Comparison of ENCODE assay signal across 8 mouse cellular contexts in the genomic region with DNA sequence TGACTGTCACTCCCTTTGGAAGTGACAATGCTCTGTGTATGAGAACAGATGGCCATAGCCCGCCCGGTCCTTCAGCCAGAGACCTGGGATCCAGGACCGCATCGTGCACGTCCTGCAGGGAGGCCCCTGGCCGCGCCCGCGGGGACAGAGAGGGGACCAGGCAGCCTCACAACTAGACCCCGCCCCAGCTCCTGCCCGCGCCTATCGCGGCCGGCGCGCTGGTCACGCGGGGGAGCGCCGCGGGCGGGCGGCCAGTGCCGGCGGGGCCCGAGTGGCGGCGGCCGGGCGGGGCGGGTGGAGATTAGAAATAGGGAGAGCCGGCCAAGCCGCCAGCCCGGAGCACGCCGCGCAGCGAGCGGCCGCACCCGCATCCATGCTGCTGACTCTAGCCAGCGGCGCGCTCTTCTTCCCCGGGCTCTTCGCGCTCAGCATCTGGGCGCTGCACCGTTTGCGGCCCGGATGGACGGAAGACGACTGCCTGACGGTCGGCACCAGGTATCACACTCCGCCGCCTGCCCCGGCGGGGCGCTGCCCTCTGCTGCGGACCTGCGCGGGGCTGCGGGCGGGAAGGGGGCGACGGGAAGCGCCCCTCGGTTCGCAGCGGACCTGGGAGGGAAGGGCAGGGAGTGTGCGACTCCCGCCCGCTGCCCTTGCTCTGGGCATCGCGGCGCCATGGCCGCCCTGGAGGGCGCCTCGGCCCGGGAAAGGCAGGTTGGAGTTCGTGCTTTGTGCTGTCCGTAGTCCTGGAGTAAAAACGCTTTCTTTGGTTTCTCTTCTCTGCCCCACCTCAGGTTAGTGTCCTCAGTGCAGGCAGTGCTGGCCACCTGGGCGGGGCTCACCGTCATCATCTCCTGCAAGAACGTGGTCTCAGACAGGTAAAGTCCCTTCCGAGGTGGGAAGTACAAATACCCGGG. TPM values are rescaled to one million over a fixed set of nuclear protein-coding genes. Genes with fewer than 3 reads are reported as not detected.
DNase-seq lines count a peak whose midpoint lies in the region; ATAC-seq and TF ChIP-seq lines count a peak whose summit lies in the region.

No protein-coding gene starts in this region.

- peak overlapping the region; percentile 91 for H3K4me3 ChIP-seq in forebrain, embryonic 13.5 days
- H3K4me3 ChIP-seq in heart, postnatal 0 days (ENCODE audit: low read depth, low read length): peak overlapping the region; percentile 84
- H3K4me3 ChIP-seq in liver, embryonic 15.5 days (replicated peaks): peak overlapping the region; percentile 67
- H3K4me3 ChIP-seq in stomach, embryonic 14.5 days (ENCODE audit: low read depth, low read length): peak overlapping the region; percentile 97

- TF ChIP-seq EP300 in heart, postnatal 0 days (IDR thresholded peaks at IDR 0.05; ENCODE audit: low read depth): no peak

- peak overlapping the region; percentile 75 for H3K27ac ChIP-seq in forebrain, embryonic 13.5 days
- H3K27ac ChIP-seq in heart, postnatal 0 days (ENCODE audit: low read depth): no peak overlapping the region
- no peak overlapping the region for H3K27ac ChIP-seq in liver, embryonic 15.5 days (replicated peaks)
- peak overlapping the region; percentile 64 for H3K27ac ChIP-seq in stomach, embryonic 14.5 days (ENCODE audit: low read length)

- no peaks in the 10 kb centered on the region for H3K27me3 ChIP-seq in forebrain, embryonic 13.5 days
- H3K27me3 ChIP-seq in heart, postnatal 0 days (ENCODE audit: control insufficient read depth, insufficient read depth, low read length): no peaks in the 10 kb centered on the region
- peaks cover 54% of the 10 kb centered on the region for H3K27me3 ChIP-seq in liver, embryonic 15.5 days
- no peaks in the 10 kb centered on the region for H3K27me3 ChIP-seq in stomach, embryonic 14.5 days (ENCODE audit: control insufficient read depth, insufficient read depth, low read length)

- peaks cover 16% of the 10 kb centered on the region for H3K4me1 ChIP-seq in forebrain, embryonic 13.5 days
- no peaks in the 10 kb centered on the region; the same call in 1 of the 2 replicates for H3K4me1 ChIP-seq in heart, postnatal 0 days (ENCODE audit: control insufficient read depth, insufficient read depth)
- H3K4me1 ChIP-seq in liver, embryonic 15.5 days (replicated peaks): peaks cover 20% of the 10 kb centered on the region
- 0 out of 2 replicates have a peak, but pooled peaks cover 6% of the 10 kb centered on the region for H3K4me1 ChIP-seq in stomach, embryonic 14.5 days (ENCODE audit: control insufficient read depth, insufficient read depth, low read length)

- peak; percentile 94 for ATAC-seq in cerebellum, adult (ENCODE audit: insufficient number of reproducible peaks, low FRiP score, low TSS enrichment)
- ATAC-seq in forebrain, embryonic 13.5 days: peak; percentile 98
- peak; percentile 98 for ATAC-seq in heart, postnatal 0 days (ENCODE audit: insufficient read depth, low read depth)
- ATAC-seq in liver, embryonic 15.5 days (ENCODE audit: insufficient read depth): peak; percentile 96
- ATAC-seq in stomach, embryonic 14.5 days (ENCODE audit: insufficient number of reproducible peaks, insufficient read depth, low FRiP score, low read depth): peak; percentile 96

- H3K4me2 ChIP-seq in forebrain, embryonic 13.5 days: peak overlapping the region; percentile 69
- peak overlapping the region; percentile 98 for H3K4me2 ChIP-seq in heart, postnatal 0 days (ENCODE audit: low read depth, low read length)
- H3K4me2 ChIP-seq in liver, embryonic 15.5 days: peak overlapping the region; percentile 98
- H3K4me2 ChIP-seq in stomach, embryonic 14.5 days (replicated peaks; ENCODE audit: low read depth, low read length): peak overlapping the region; percentile 90

- peaks cover 19% of the 10 kb centered on the region for H3K36me3 ChIP-seq in forebrain, embryonic 13.5 days (ENCODE audit: poor library complexity, severe bottlenecking)
- 0 out of 2 replicates have a peak, but pooled peaks cover 7% of the 10 kb centered on the region for H3K36me3 ChIP-seq in heart, postnatal 0 days (replicated peaks; ENCODE audit: control insufficient read depth, insufficient read depth, low read length)
- H3K36me3 ChIP-seq in liver, embryonic 15.5 days (replicated peaks): no peaks in the 10 kb centered on the region
- H3K36me3 ChIP-seq in stomach, embryonic 14.5 days (ENCODE audit: control insufficient read depth, insufficient read depth, low read length): peaks cover 3% of the 10 kb centered on the region

- H3K9ac ChIP-seq in forebrain, embryonic 13.5 days: peak overlapping the region; percentile 96
- H3K9ac ChIP-seq in heart, postnatal 0 days (replicated peaks; ENCODE audit: low read depth, low read length): peak overlapping the region; percentile 74
- peak overlapping the region; percentile 65 for H3K9ac ChIP-seq in liver, embryonic 15.5 days
- peak overlapping the region; percentile 91 for H3K9ac ChIP-seq in stomach, embryonic 14.5 days (replicated peaks; ENCODE audit: low read depth, low read length)

- H3K9me3 ChIP-seq in forebrain, embryonic 13.5 days (replicated peaks): no peaks in the 10 kb centered on the region
- no peaks in the 10 kb centered on the region for H3K9me3 ChIP-seq in heart, postnatal 0 days (replicated peaks; ENCODE audit: control insufficient read depth, low read length)
- H3K9me3 ChIP-seq in liver, embryonic 15.5 days (replicated peaks): no peaks in the 10 kb centered on the region
- H3K9me3 ChIP-seq in stomach, embryonic 14.5 days (ENCODE audit: control insufficient read depth, low read depth, low read length): no peaks in the 10 kb centered on the region

- no peak for TF ChIP-seq CTCF in heart, postnatal 0 days (IDR thresholded peaks at IDR 0.05; ENCODE audit: low read depth)

- peak; percentile 10 to 28 for DNase-seq in CD8-positive naive resting alpha-beta T cell, adult 2 months (ENCODE audit: low read depth in 2 of 2, low spot score in 2 of 2)
- peak; percentile 88 for DNase-seq in heart, postnatal 0 days (ENCODE audit: low spot score)
- peak; percentile 86 to 93 for DNase-seq in kidney, postnatal 36 days
- DNase-seq in neural tube, embryonic 10.5 days (ENCODE audit: extremely low spot score, low spot score): peak; percentile 78

- WGBS in forebrain, embryonic 13.5 days: under 1% methylated on average over 80 of the region's 90 CpGs
- WGBS in heart, postnatal 0 days: under 1% methylated on average over 85 of the region's 90 CpGs
- under 1% methylated on average over 89 of the region's 90 CpGs for WGBS in liver, embryonic 15.5 days (ENCODE audit: insufficient replicate concordance)
- WGBS in stomach, embryonic 14.5 days: under 1% methylated on average over 90 of the region's 90 CpGs

RNA-seq across cellular contexts. Expression of gene Dbil5, which starts 15.4 kb away (rescaled TPM):
- 0.89 TPM in 1 of 2 replicates, not detected in the other for polyA plus RNA-seq in forebrain, embryonic 13.5 days (2015; fragmentation: Nextera tagmentation; extraction: Ambion mirVana)
- total RNA-seq in heart, postnatal 0 days (2014; rRNA removed; ENCODE audit: low replicate concordance): not detected in 2 replicates
- 1.2 and 1.6 TPM in 2 replicates for polyA plus RNA-seq in heart, postnatal 0 days (2015; fragmentation: Nextera tagmentation; extraction: Ambion mirVana)
- polyA plus RNA-seq in liver, embryonic 15.5 days (2015; fragmentation: Nextera tagmentation; extraction: Ambion mirVana): 0.36 and 0.59 TPM in 2 replicates
- polyA plus RNA-seq in stomach, embryonic 14.5 days (2014; fragmentation: Nextera tagmentation; extraction: Ambion mirVana): 0.49 and 1.3 TPM in 2 replicates

RNA-seq across cellular contexts. Expression of gene Gemin4, which starts 15.4 kb away (rescaled TPM):
- polyA plus RNA-seq in forebrain, embryonic 13.5 days (2015; fragmentation: Nextera tagmentation; extraction: Ambion mirVana): 18.3 and 29.0 TPM in 2 replicates
- total RNA-seq in heart, postnatal 0 days (2014; rRNA removed; ENCODE audit: low replicate concordance): 5.3 and 10.2 TPM in 2 replicates
- 9.5 and 9.9 TPM in 2 replicates for polyA plus RNA-seq in heart, postnatal 0 days (2015; fragmentation: Nextera tagmentation; extraction: Ambion mirVana)
- polyA plus RNA-seq in liver, embryonic 15.5 days (2015; fragmentation: Nextera tagmentation; extraction: Ambion mirVana): 12.7 and 13.2 TPM in 2 replicates
- polyA plus RNA-seq in stomach, embryonic 14.5 days (2014; fragmentation: Nextera tagmentation; extraction: Ambion mirVana): 29.1 and 31.8 TPM in 2 replicates

RNA-seq across cellular contexts. Expression of gene Fam57a, which starts 22.5 kb away (rescaled TPM):
- 20.8 and 25.5 TPM in 2 replicates for polyA plus RNA-seq in forebrain, embryonic 13.5 days (2015; fragmentation: Nextera tagmentation; extraction: Ambion mirVana)
- total RNA-seq in heart, postnatal 0 days (2014; rRNA removed; ENCODE audit: low replicate concordance): 13.8 and 14.8 TPM in 2 replicates
- polyA plus RNA-seq in heart, postnatal 0 days (2015; fragmentation: Nextera tagmentation; extraction: Ambion mirVana): 10.5 TPM in 2 replicates
- 3.7 and 4.2 TPM in 2 replicates for polyA plus RNA-seq in liver, embryonic 15.5 days (2015; fragmentation: Nextera tagmentation; extraction: Ambion mirVana)
- 73.3 and 80.6 TPM in 2 replicates for polyA plus RNA-seq in stomach, embryonic 14.5 days (2014; fragmentation: Nextera tagmentation; extraction: Ambion mirVana)

RNA-seq across cellular contexts. Expression of gene Vps53, which starts 22.6 kb away (rescaled TPM):
- 55.6 and 59.8 TPM in 2 replicates for polyA plus RNA-seq in forebrain, embryonic 13.5 days (2015; fragmentation: Nextera tagmentation; extraction: Ambion mirVana)
- 22.8 and 40.6 TPM in 2 replicates for total RNA-seq in heart, postnatal 0 days (2014; rRNA removed; ENCODE audit: low replicate concordance)
- 24.1 and 25.2 TPM in 2 replicates for polyA plus RNA-seq in heart, postnatal 0 days (2015; fragmentation: Nextera tagmentation; extraction: Ambion mirVana)
- polyA plus RNA-seq in liver, embryonic 15.5 days (2015; fragmentation: Nextera tagmentation; extraction: Ambion mirVana): 13.5 and 14.4 TPM in 2 replicates
- polyA plus RNA-seq in stomach, embryonic 14.5 days (2014; fragmentation: Nextera tagmentation; extraction: Ambion mirVana): 39.2 and 41.7 TPM in 2 replicates

RNA-seq across cellular contexts. Expression of gene Mrm3, which starts 41.5 kb away (rescaled TPM):
- polyA plus RNA-seq in forebrain, embryonic 13.5 days (2015; fragmentation: Nextera tagmentation; extraction: Ambion mirVana): 20.4 and 23.8 TPM in 2 replicates
- total RNA-seq in heart, postnatal 0 days (2014; rRNA removed; ENCODE audit: low replicate concordance): 21.3 and 39.5 TPM in 2 replicates
- 27.6 and 31.8 TPM in 2 replicates for polyA plus RNA-seq in heart, postnatal 0 days (2015; fragmentation: Nextera tagmentation; extraction: Ambion mirVana)
- 14.1 and 14.2 TPM in 2 replicates for polyA plus RNA-seq in liver, embryonic 15.5 days (2015; fragmentation: Nextera tagmentation; extraction: Ambion mirVana)
- 24.4 and 26.3 TPM in 2 replicates for polyA plus RNA-seq in stomach, embryonic 14.5 days (2014; fragmentation: Nextera tagmentation; extraction: Ambion mirVana)

Comparison
In these comparisons a context has a peak if more than half of its experiments do, and no peak if none do; other contexts are left out.
1. DNase-seq: peak in every context shown above with its lines; median percentile 90 in kidney, postnatal 36 days; 88 in heart, postnatal 0 days; 78 in neural tube, embryonic 10.5 days; 19 in CD8-positive naive resting alpha-beta T cell, adult 2 months.
2. H3K27ac ChIP-seq: peak in forebrain, embryonic 13.5 days (single experiment) and stomach, embryonic 14.5 days (single experiment); none in heart, postnatal 0 days (single experiment) and liver, embryonic 15.5 days (single experiment).
3. Peak in every context shown above with its lines, with median percentiles within 50 percentile points of each other: ATAC-seq, H3K4me2 ChIP-seq, H3K4me3 ChIP-seq and H3K9ac ChIP-seq.